Mouse (Mus musculus) limb, embryonic 14.5 days (tissue): ENCODE measurements around the gene Nrip1. TPM values are rescaled to one million over a fixed set of nuclear protein-coding genes. Genes with fewer than 3 reads are reported as not detected.

Experiments used
- ATAC-seq: fragments of 200-750 bp; cut with Nextera tagmentation; 2 replicates; pipeline ENCODE4 v1.8.0; 2017; ENCODE audit warnings: low read depth, moderate number of reproducible peaks, moderate TSS enrichment; ENCODE audit not compliant: low FRiP score
- DNase-seq: peaks from one replicate; pipeline ENCODE4 v3.0.0-alpha.2; 2015; ENCODE audit warnings: low spot score
- H3K27ac ChIP-seq: fragments of 300-500 bp; sonication (generic); replicated peaks from 2 replicates; pipeline ENCODE4 v1.5.1; 2014; ENCODE audit warnings: low read depth, mild to moderate bottlenecking, low read length, moderate library complexity, mixed read lengths
- H3K27me3 ChIP-seq: fragments of 300-500 bp; sonication (generic); 2 replicates; pipeline ENCODE4 v1.6.1; 2014; ENCODE audit warnings: low read length, mixed read lengths; ENCODE audit not compliant: control insufficient read depth, insufficient read depth
- H3K36me3 ChIP-seq: fragments of 300-500 bp; sonication (generic); 2 replicates; pipeline ENCODE4 v1.6.1; 2014; ENCODE audit warnings: mild to moderate bottlenecking, low read length, moderate library complexity, mixed read lengths; ENCODE audit not compliant: control insufficient read depth, insufficient read depth
- H3K4me1 ChIP-seq: fragments of 300-500 bp; sonication (generic); 2 replicates; pipeline ENCODE4 v1.6.1; 2014; ENCODE audit warnings: antibody characterized with exemption, low read length, mixed read lengths; ENCODE audit not compliant: control insufficient read depth, insufficient read depth
- H3K4me2 ChIP-seq: fragments of 300-500 bp; sonication (generic); replicated peaks from 2 replicates; pipeline ENCODE4 v1.6.1; 2014; ENCODE audit warnings: low read depth, mild to moderate bottlenecking, low read length, moderate library complexity; ENCODE audit not compliant: severe bottlenecking
- H3K4me3 ChIP-seq: fragments of 300-500 bp; sonication (generic); replicated peaks from 2 replicates; pipeline ENCODE4 v1.5.1; 2014; ENCODE audit warnings: low read length
- H3K9ac ChIP-seq: fragments of 300-500 bp; sonication (generic); 2 replicates; pipeline ENCODE4 v1.6.1; 2014; ENCODE audit warnings: mild to moderate bottlenecking, low read depth, low read length, moderate library complexity; ENCODE audit not compliant: severe bottlenecking
- H3K9me3 ChIP-seq: fragments of 300-500 bp; sonication (generic); 2 replicates; pipeline ENCODE4 v1.6.1; 2016; ENCODE audit warnings: low read length; ENCODE audit not compliant: control insufficient read depth
- POLR2A ChIP-seq: fragments of 200-500 bp; IDR thresholded peaks from 2 replicates; pipeline ENCODE4 v1.8.0; 2012; ENCODE audit warnings: inconsistent platforms, mild to moderate bottlenecking, moderate library complexity, borderline replicate concordance; ENCODE audit not compliant: insufficient read depth, insufficient read length; ENCODE audit errors: extremely low read depth
- WGBS: fragments of 180-500 bp; shearing (Covaris S2); extraction: QIAGEN DNeasy Blood & Tissue Kit; methylation state at CpG from one replicate; pipeline ENCODE4 v1.1.7; 2014; 5-methylcytosine and 5-hydroxymethylcytosine counted together
- polyA plus RNA-seq, 2 experiments: library from polyadenylated mRNA; depleted of rRNA in 1 of 2; stranded (reverse) in 1 of 2; unstranded in 1 of 2; fragments of >200 nt; fragmentation: Nextera tagmentation in 1 of 2; extraction: Ambion mirVana in 1 of 2; gene quantifications; 2 replicates each; pipeline versions ENCODE4 v1.2.1 to v1.2.3; 2012 to 2014

Gene Nrip1
- polyA plus RNA-seq, 2 experiments = 6.9 to 37.3 TPM

DNA sequence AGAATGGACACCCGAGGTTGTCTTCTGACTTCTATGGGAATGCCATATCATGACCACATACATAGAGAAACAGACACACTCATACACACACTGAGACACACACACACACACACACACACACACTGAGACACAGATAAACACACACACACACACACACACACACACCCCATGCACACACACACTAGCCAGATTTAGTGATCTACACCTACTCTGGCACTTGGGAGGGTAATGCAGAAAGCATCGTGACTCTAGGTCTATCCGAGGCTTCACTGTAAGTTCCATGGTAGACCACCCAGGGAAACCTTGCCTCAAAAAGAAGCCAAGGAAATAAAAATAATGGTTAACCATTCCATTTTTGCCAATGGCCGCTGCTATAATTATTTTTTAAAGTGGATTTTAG lies 134.8 kb downstream of the Nrip1 start:
- H3K9me3 ChIP-seq = no peaks in the 10 kb centered on the region
- 69% methylated on average over 4 of the region's 4 CpGs for WGBS
- ATAC-seq = no peak

More for the DNA sequence above, 134.8 kb downstream of the Nrip1 start:
- Histone ChIP-seq H3K4me1 (no peaks in the 10 kb centered on the region), H3K27me3 (no peaks in the 10 kb centered on the region), H3K36me3 (no peaks in the 10 kb centered on the region), H3K9ac (no peak overlapping the region), H3K27ac (no peak overlapping the region), H3K4me2 (no peak overlapping the region), H3K4me3 (no peak overlapping the region)
- no peak for DNase-seq
- no peak for TF ChIP-seq POLR2A
